Mouse (Mus musculus) heart, embryonic 15.5 days (tissue): ENCODE data around the gene Trub1. TPM values are rescaled to one million over a fixed set of nuclear protein-coding genes. Genes with fewer than 3 reads are reported as not detected.

Experiments used
- ATAC-seq: fragments of 200-750 bp; cut with Nextera tagmentation; replicated peaks from 2 replicates; pipeline ENCODE4 v1.8.0; 2017; ENCODE audit warnings: low read depth, moderate TSS enrichment; ENCODE audit not compliant: insufficient number of reproducible peaks, insufficient read depth, low FRiP score
- H3K27ac ChIP-seq: fragments of 300-500 bp; sonication (generic); 2 replicates; pipeline ENCODE4 v1.5.1; 2015; ENCODE audit warnings: mild to moderate bottlenecking, inconsistent platforms
- H3K27me3 ChIP-seq: fragments of 300-500 bp; sonication (generic); 2 replicates; pipeline ENCODE4 v1.6.1; 2015; ENCODE audit warnings: inconsistent platforms
- H3K36me3 ChIP-seq: fragments of 300-500 bp; sonication (generic); 2 replicates; pipeline ENCODE4 v1.6.1; 2015; ENCODE audit warnings: mild to moderate bottlenecking, inconsistent platforms
- H3K4me1 ChIP-seq: fragments of 300-500 bp; sonication (generic); replicated peaks from 2 replicates; pipeline ENCODE4 v1.6.1; 2015; ENCODE audit warnings: inconsistent platforms
- H3K4me2 ChIP-seq: fragments of 300-500 bp; sonication (generic); 2 replicates; pipeline ENCODE4 v1.6.1; 2015; ENCODE audit warnings: inconsistent platforms, mild to moderate bottlenecking, moderate library complexity
- H3K4me3 ChIP-seq: fragments of 300-500 bp; sonication (generic); 2 replicates; pipeline ENCODE4 v1.5.1; 2015; ENCODE audit warnings: mild to moderate bottlenecking, inconsistent platforms
- H3K9ac ChIP-seq: fragments of 300-500 bp; sonication (generic); 2 replicates; pipeline ENCODE4 v1.6.1; 2015; ENCODE audit warnings: mild to moderate bottlenecking, inconsistent platforms
- H3K9me3 ChIP-seq: fragments of 300-500 bp; sonication (generic); replicated peaks from 2 replicates; pipeline ENCODE4 v1.6.1; 2016; ENCODE audit warnings: inconsistent platforms
- WGBS: fragments of 180-500 bp; shearing (Covaris S2); methylation state at CpG from one replicate; pipeline ENCODE4 v1.1.7; 2015; ENCODE audit warnings: mixed read lengths; 5-methylcytosine and 5-hydroxymethylcytosine counted together
- polyA plus RNA-seq: library from polyadenylated mRNA; unstranded; fragments of >200 nt; fragmentation: Nextera tagmentation; extraction: Ambion mirVana; gene quantifications from 2 replicates; pipeline ENCODE4 v1.2.1, GENCODE M21; 2015

The Trub1 gene
- polyA plus RNA-seq, 1 experiment from 2014 or later, result 9.6 TPM

DNA sequence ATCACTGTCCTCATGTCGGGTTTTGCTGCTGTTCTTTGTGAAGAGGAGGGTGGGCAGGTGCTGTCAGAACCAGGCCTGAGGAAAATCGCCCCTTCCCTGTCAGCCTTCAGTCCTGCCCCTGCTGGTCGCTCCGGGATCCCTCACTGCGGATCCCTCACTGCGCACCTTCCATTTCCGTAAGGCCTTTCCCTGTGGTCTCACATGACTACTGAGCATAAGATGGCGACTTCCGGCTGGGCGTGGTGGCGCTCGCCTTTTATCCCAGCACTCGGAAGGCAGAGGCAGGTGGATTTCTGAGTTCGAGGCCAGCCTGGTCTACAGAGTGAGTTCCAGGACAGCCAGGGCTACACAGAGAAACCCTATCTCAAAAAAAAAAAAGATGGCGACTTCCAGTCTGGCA, 27.4 kb upstream of the Trub1 start:
- peaks cover 7% of the 10 kb centered on the region for H3K4me1 ChIP-seq
- H3K9me3 ChIP-seq, result no peaks in the 10 kb centered on the region
- no peak overlapping the region for H3K9ac ChIP-seq
- no peaks in the 10 kb centered on the region for H3K36me3 ChIP-seq
- no peaks in the 10 kb centered on the region for H3K27me3 ChIP-seq
- 98% methylated on average over 15 of the region's 15 CpGs for WGBS
- no peak overlapping the region for H3K27ac ChIP-seq
- no peak overlapping the region for H3K4me2 ChIP-seq
- no peak overlapping the region for H3K4me3 ChIP-seq
- ATAC-seq, result no peak

GRCm38 (mm10) chr19:57426841-57427240, 25.9 kb upstream of the Trub1 start:
- WGBS, result 89% methylated on average over 8 of the region's 8 CpGs
- no peaks in the 10 kb centered on the region for H3K36me3 ChIP-seq

DNA sequence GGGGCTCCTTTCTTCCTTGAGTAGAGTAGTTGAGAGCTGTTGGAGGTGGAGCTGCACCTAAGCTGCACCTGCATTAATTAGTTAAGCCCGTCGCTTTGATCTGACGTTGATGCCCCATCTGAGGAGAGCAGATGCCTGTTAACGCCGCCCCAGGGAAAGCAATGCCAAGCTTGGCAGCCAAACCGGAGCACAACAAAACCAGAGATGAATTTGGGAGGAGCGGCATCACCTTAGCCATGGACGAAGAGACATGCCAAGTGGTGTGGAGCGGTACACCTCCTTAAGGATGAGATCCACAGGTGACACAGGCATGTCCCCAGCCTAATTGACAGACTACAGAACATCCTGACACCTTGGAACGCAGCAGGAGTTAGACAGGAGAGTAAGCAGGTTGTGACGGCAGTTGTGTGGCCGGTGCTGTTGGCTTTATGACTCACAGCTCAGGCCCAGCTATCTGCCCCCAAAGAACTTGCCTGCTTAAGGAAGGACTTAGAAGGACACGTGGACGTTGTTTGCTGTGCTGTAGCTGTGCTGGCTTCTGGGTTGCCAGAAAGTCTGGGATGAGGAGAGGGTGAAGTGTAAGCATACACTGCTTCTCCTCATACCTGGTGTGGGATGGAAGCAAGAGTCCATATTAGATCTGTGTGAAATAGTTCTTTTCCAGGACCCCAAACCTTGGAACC, 24.8 kb upstream of the Trub1 start:
- 72% methylated on average over 14 of the region's 14 CpGs for WGBS
- H3K36me3 ChIP-seq, result no peaks in the 10 kb centered on the region
- H3K4me3 ChIP-seq, result no peak overlapping the region
- H3K9ac ChIP-seq, result no peak overlapping the region
- ATAC-seq, result no peak
- no peaks in the 10 kb centered on the region for H3K27me3 ChIP-seq
- H3K4me2 ChIP-seq, result no peak overlapping the region
- H3K27ac ChIP-seq, result no peak overlapping the region
- H3K4me1 ChIP-seq, result peaks cover 7% of the 10 kb centered on the region
- H3K9me3 ChIP-seq, result no peaks in the 10 kb centered on the region

More at GRCm38 (mm10) chr19:57426841-57427240, 25.9 kb upstream of the Trub1 start:
- no peak overlapping the region for H3K9ac ChIP-seq
- ATAC-seq, result no peak
- no peak overlapping the region for H3K4me3 ChIP-seq
- H3K4me2 ChIP-seq, result no peak overlapping the region
- no peaks in the 10 kb centered on the region for H3K27me3 ChIP-seq
- H3K27ac ChIP-seq, result no peak overlapping the region
- peaks cover 7% of the 10 kb centered on the region for H3K4me1 ChIP-seq
- H3K9me3 ChIP-seq, result no peaks in the 10 kb centered on the region

GRCm38 (mm10) chr19:57428641-57429040, 24.1 kb upstream of the Trub1 start:
- H3K4me3 ChIP-seq, result no peak overlapping the region
- ATAC-seq, result no peak
- no peaks in the 10 kb centered on the region for H3K9me3 ChIP-seq
- H3K27ac ChIP-seq, result no peak overlapping the region
- H3K36me3 ChIP-seq, result no peaks in the 10 kb centered on the region
- no peak overlapping the region for H3K9ac ChIP-seq
- H3K27me3 ChIP-seq, result no peaks in the 10 kb centered on the region
- peaks cover under 1% of the 10 kb centered on the region; the same call in 1 of the 2 replicates for H3K4me1 ChIP-seq
- no peak overlapping the region for H3K4me2 ChIP-seq
- WGBS, result 81% methylated on average over 3 of the region's 3 CpGs

DNA sequence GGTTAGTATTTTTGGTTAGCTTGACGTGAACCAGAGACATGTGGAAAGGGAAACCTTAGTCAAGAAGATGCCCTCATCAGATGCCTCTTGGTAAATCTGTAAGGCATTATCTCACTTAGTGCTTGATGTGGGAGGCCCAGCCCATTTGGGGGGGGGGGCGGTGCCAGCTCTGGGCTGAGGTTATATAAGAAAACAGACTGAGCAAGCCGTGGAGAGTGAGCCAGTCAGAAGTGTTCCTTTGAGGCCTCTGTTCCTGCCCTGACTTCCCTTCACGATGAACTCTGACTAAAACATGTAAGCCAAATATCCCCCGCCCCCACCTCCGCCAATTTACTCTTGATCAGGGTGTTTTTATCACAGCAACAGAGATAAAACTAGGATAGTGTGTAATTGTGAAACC, 22.8 kb upstream of the Trub1 start:
- Histone ChIP-seq H3K4me3 (no peak overlapping the region), H3K27ac (no peak overlapping the region), H3K4me2 (no peak overlapping the region), H3K27me3 (no peaks in the 10 kb centered on the region), H3K4me1 (no peaks in the 10 kb centered on the region), H3K9ac (no peak overlapping the region), H3K9me3 (no peaks in the 10 kb centered on the region), H3K36me3 (no peaks in the 10 kb centered on the region)
- WGBS, result 64% methylated on average over 6 of the region's 6 CpGs
- ATAC-seq, result no peak

GRCm38 (mm10) chr19:57431476-57431875, 21.2 kb upstream of the Trub1 start:
- H3K4me1 ChIP-seq, result no peaks in the 10 kb centered on the region

GRCm38 (mm10) chr19:57434024-57434423, 18.7 kb upstream of the Trub1 start:
- Histone ChIP-seq H3K9me3 (no peaks in the 10 kb centered on the region), H3K4me3 (no peak overlapping the region), H3K4me2 (no peak overlapping the region), H3K27ac (no peak overlapping the region), H3K36me3 (no peaks in the 10 kb centered on the region), H3K4me1 (no peaks in the 10 kb centered on the region), H3K27me3 (no peaks in the 10 kb centered on the region), H3K9ac (no peak overlapping the region)
- 76% methylated on average over 6 of the region's 6 CpGs for WGBS
- ATAC-seq, result no peak

More at GRCm38 (mm10) chr19:57431476-57431875, 21.2 kb upstream of the Trub1 start:
- H3K27me3 ChIP-seq, result no peaks in the 10 kb centered on the region
- H3K4me2 ChIP-seq, result no peak overlapping the region
- no peak overlapping the region for H3K9ac ChIP-seq
- no peak overlapping the region for H3K27ac ChIP-seq
- H3K4me3 ChIP-seq, result no peak overlapping the region
- WGBS, result 58% methylated on average over 6 of the region's 6 CpGs
- no peak for ATAC-seq
- no peaks in the 10 kb centered on the region for H3K9me3 ChIP-seq
- H3K36me3 ChIP-seq, result no peaks in the 10 kb centered on the region

DNA sequence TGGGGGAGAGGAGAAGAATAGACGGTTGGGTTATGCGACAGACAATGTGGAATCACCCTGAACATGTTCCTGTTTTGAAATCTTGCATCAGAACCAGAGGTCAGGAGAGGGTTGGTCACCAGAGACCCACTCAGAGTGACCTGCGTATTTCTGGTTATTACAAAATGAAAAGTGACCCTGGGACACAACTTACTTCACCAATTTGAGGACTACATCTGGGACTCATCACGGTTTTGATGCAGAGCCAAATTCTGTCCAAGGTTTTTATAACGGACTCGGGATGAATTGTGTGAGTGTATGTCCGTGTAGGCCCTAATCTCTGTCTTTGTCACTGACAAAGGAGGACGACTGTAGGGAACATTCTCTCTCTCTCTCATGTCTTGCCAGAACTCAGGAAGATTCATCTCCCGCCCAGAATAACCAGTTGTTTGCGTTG, 16.1 kb upstream of the Trub1 start:
- Histone ChIP-seq H3K27me3 (no peaks in the 10 kb centered on the region), H3K9ac (no peak overlapping the region), H3K4me2 (no peak overlapping the region), H3K9me3 (no peaks in the 10 kb centered on the region), H3K36me3 (no peaks in the 10 kb centered on the region), H3K4me1 (0 out of 2 replicates have a peak, but pooled peaks cover under 1% of the 10 kb centered on the region), H3K27ac (no peak overlapping the region), H3K4me3 (no peak overlapping the region)
- no peak for ATAC-seq
- WGBS, result 56% methylated on average over 10 of the region's 10 CpGs

- no peak for ATAC-seq
Observed at GRCm38 (mm10) chr19:57437042-57437441, 15.7 kb upstream of the Trub1 start.

DNA sequence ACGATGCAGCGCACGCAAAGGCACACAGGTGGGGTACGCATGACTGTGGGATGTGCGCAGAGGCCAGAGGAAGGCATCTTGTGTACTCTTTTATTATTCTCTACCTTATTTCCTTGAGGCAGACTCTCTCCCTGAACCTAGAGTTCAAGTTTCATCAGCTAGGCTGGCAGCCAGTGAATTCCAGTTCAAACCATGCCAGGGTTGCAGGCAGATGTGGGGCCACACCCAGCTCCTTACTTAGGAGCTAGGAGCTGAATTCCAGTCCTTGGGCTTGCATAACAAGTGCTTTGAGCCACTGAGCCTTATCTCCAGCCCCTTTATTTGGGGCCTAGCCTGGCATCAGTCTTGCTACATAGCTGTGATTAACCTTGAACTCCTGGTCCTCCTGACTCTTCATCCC, 13.4 kb upstream of the Trub1 start:
- 95% methylated on average over 5 of the region's 5 CpGs for WGBS
- Histone ChIP-seq H3K4me1 (0 out of 2 replicates have a peak, but pooled peaks cover 2% of the 10 kb centered on the region), H3K27me3 (no peaks in the 10 kb centered on the region), H3K9ac (no peak overlapping the region), H3K36me3 (no peaks in the 10 kb centered on the region), H3K9me3 (no peaks in the 10 kb centered on the region), H3K4me2 (no peak overlapping the region), H3K4me3 (no peak overlapping the region), H3K27ac (no peak overlapping the region)
- ATAC-seq, result no peak

More at GRCm38 (mm10) chr19:57437042-57437441, 15.7 kb upstream of the Trub1 start:
- no peaks in the 10 kb centered on the region for H3K9me3 ChIP-seq
- no peak overlapping the region for H3K9ac ChIP-seq
- 0 out of 2 replicates have a peak, but pooled peaks cover 2% of the 10 kb centered on the region for H3K4me1 ChIP-seq
- no peak overlapping the region for H3K4me3 ChIP-seq
- no peak overlapping the region for H3K27ac ChIP-seq
- H3K36me3 ChIP-seq, result no peaks in the 10 kb centered on the region
- no peaks in the 10 kb centered on the region for H3K27me3 ChIP-seq
- WGBS, result 73% methylated on average over 7 of the region's 7 CpGs
- no peak overlapping the region for H3K4me2 ChIP-seq

DNA sequence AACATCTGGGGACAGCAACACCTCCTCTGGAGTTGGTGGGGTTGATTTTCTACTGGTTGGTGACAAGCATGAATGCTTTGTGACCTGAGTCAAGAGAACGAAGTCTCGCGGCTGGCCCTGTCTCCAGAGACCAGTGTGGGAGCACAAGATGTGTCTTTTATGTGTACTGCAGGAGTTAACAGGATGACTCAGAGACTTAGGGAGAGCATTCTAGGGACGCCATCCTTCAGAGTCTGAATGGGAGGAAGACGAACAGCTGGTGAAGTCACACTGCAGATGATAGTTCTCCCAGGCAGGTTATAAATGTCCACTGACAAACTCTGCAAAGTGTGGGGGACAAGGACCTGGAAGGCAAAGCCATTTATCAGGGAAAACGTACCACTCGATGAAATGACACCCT, 11.2 kb upstream of the Trub1 start:
- 26% methylated on average over 7 of the region's 7 CpGs for WGBS
- Histone ChIP-seq H3K27me3 (no peaks in the 10 kb centered on the region; the same call in 1 of the 2 replicates), H3K4me1 (0 out of 2 replicates have a peak, but pooled peaks cover 2% of the 10 kb centered on the region), H3K36me3 (no peaks in the 10 kb centered on the region), H3K9me3 (no peaks in the 10 kb centered on the region), H3K9ac (no peak overlapping the region), H3K4me2 (no peak overlapping the region), H3K27ac (no peak overlapping the region), H3K4me3 (no peak overlapping the region)
- no peak for ATAC-seq
